Mouse (Mus musculus) layer of hippocampus, adult 9-11 months (tissue): ENCODE results near the gene Bms1.

ENCODE experiments used
- DNase-seq: peaks from one replicate; pipeline ENCODE4 v3.0.0; 2022

Bms1 gene

DNA sequence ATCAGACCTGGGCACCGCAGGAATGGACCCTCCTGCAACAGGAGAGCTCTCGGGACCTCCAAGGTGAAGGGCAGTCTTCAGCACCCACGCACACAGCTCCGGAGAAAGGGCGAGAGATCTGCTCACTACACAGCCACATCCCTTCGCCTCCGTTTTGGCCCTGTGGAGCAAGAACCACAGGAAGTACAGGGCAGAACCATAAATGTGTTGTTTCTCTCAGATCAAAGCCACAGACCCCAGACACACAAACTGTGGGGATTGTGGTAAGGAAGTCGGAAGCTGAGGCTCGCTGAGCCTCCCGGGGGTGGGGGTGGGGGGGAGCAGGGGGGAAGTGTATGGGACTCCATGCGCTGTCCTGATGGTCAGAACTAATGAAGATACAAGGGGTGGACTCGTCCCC is 68.9 kb downstream of the Bms1 start:
- DNase-seq: no peak

DNA sequence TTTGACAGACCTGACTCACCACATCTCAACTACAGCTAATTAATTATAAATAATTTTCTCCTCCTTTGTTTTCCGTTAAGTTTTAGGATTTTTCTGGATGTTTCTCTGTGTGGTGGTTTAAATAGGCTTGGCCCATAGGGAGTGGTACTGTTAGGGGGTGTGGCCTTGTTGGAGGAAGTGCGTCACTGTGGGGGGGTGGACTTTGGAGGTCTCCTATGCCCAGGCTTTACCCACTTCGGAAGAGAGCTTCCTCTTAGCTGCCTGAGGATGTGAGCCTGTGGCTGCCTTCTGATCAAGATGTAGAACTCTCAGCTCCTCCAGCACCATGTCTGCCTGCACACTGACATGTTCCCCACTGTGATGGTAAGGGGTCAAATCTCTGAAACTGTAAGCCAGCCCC is 71.1 kb downstream of the Bms1 start:
- DNase-seq: no peak

DNA sequence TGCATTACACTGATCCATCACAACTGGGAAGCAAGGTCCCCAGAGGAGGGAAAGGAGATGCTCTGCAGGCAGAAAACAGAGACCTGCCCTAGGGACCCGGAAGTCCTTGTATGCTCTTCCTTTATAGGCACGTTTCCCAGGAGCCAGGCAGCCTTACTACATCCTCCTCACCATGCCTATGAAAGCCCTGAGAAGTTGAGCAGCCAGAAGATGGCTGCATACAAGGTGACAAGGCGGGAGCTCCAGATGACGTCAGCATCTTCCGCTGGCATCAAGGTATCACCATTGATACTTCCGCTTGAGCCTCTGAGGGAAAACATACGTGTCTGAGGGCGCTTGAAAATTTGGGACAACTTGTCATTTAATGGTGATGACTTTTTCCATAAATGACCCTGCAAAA is 72.0 kb downstream of the Bms1 start:
- no peak for DNase-seq

DNA sequence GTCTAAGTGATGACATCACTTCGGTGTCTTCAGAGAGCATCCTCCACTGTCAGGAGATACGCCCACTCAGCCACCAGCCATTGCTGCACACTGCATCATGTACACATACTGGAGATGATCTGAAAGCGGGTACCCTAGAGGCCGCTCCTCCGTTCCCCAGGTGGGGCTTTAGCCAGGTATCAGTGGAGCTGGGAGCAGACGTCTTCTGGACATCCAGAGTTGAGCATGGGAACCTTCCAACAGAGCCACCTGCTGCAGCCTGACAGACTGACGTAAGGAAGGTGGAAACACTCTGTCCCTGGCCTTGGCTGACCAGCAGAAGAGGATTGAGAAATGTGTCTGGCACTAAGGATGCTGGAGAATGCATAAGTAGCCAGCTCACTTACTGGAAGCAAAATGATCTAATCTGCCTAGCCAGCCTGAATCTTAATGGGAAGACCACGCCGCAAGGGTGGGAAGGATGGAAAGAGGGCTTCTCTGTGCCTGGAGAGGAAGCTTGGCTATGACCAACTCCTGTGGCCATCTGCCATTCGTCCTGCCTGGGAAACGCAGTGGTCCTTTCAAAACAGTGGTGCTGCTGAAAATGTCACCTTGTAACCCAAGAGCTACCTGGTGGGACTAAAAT is 77.3 kb downstream of the Bms1 start:
- DNase-seq: no peak

DNA sequence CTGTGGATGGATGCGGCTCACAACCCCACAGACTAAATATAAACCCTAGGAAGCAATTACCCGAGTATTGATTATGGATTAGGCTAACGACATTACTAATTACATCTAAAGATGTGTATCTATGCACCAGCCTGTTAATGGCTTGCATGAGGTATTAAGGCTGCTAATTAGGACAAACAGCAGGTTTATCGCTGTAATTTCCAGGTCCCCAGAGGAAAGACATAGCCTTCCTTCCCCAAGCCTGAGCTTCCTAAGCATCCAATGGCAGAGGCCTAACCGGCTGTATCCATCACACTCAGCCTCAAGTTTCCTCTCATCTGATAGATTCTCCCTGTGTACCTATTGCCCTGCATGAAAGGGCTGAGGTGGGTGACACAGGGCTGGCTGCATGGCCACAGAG is 81.6 kb downstream of the Bms1 start:
- DNase-seq: no peak

DNA sequence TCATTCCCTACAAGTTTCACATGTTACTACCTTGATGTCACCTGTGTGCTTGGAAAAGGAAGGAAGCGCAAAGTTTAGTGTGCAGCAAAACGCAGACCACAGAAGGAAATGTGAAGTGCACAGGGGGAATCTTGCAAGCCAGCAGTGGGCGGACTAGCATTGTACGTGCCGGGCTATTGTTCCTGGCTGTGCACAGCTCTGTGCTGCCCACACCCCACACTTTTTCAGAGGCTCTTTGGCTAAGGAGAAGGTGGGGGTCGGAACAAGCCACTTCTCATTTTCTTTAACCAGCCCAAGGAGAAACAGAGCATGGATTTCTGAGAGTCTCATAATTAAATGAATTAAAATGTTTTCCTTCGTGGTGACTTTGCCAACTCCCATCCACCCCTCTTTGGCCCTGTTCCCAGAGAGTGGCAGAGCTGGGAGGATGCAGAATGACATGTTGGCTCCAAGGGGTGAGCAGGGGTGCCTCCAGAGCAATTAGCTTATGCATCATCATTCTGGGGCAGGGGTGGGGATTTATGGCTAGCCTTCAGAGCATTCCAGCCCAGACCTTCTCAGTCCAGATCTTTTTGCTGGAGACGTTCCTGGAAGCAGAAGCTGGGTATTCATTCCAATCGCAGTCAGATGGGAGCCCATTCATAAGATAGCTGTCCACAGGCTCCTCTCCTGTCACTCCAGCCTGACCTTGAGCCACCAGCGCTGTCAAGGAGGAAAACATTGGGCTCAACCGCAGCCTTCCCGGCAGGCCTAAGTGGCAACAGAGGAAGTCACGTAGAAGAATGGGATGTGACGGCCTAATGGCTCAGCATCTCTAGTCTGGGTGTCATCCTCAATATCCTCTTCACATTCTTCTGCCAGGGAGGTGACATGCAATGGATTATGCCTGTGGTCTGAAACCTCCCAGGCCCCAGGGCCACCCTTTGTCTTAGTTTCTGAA is 82.5 kb downstream of the Bms1 start:
- DNase-seq: no peak

DNA sequence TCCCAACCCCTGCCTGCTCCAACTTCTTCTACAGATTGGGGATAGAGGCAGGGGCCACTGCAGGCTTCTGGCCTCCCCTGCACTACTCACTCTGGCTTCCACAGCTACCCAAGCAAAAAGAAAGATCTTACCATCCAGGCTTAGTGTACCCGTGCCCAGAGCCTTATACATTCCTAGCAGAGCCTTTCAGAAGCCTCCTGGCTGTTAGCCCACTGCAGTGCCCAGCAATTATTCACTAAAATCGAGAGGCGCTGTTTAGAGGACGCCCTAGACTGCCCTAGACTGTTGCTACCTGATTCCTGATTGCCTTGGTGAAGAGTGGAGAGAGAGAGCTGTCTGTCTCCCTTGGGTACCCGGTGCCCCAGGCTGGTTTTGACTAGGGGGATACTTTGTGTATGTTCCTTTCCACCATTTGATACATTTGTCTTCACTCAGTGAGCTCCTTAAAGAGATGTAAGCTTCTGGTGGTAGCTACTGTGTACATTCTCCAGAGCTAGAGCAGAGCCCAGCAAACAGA is 83.3 kb downstream of the Bms1 start:
- DNase-seq: no peak

DNA sequence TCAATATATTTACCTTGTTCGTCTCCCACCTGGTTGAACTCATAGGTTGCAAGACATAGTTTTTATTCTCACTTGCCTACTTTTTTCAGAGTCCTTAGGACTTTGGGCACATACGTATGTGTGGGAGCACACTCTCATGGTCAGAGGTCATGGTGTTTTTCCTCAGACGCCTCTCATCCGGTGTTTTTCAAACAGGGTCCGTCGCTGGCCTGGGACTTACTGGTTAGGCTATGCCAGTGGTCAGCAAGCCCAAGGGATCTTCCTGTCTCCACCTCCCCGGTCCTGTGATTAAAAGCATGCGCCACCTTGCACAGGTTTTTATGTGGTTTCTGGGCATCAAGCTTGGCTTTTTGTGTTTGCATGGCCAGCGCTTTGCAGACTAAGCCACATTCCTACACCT is 85.4 kb downstream of the Bms1 start:
- DNase-seq: no peak
